Mouse (Mus musculus): Measurements from ENCODE around the gene Nav2. TPM values are rescaled to one million over a fixed set of nuclear protein-coding genes. Genes with fewer than 3 reads are reported as not detected.

Nav2 gene
- total and polyA plus RNA-seq, 3 experiments, result under 0.01 TPM; not detected in 2

GRCm38 (mm10) chr7:49347338-49348272 lies 439.1 kb downstream of the Nav2 start:
- no peak for DNase-seq (ENCODE audit: extremely low read depth)
- Histone ChIP-seq H3K27me3 (replicated peaks) (peaks cover 73% of the 10 kb centered on the region), H3K79me2 (replicated peaks; ENCODE audit: control insufficient read depth, extremely low read depth, insufficient read depth, poor library complexity, severe bottlenecking) (no peaks in the 10 kb centered on the region), H3K4me3 (replicated peaks in 1 of 3; ENCODE audit: low read depth in 2 of 3, low read length in 2 of 3, poor library complexity in 1 of 3) (no peak overlapping the region), H3K9ac (ENCODE audit: insufficient read depth, low read depth) (no peak overlapping the region), H3K9me3 (replicated peaks; ENCODE audit: low read length) (no peaks in the 10 kb centered on the region), H3K4me1 (ENCODE audit: control insufficient read depth in 1 of 2, insufficient read depth in 2 of 2) (no peaks in the 10 kb centered on the region), H3K4me2 (ENCODE audit: insufficient read depth, low read depth, poor library complexity, severe bottlenecking) (no peak overlapping the region), H3K27ac (ENCODE audit: insufficient read depth, low read depth) (no peak overlapping the region), H3K36me3 (replicated peaks in 1 of 2; ENCODE audit: control insufficient read depth in 1 of 2, insufficient read depth in 1 of 2, low read length in 1 of 2) (no peaks in the 10 kb centered on the region)
- dilution Hi-C loops (cut with MboI; ENCODE audit: extremely low pct_ligation_motif_present, extremely low pct_unique_long_range_greater_than_20kb, low sequenced_read_pairs), result no loop called here
- in situ Hi-C loops (cut with MboI; ENCODE audit: low pct_ligation_motif_present, low pct_unique_long_range_greater_than_20kb, low sequenced_read_pairs), result no loop called here
- TF ChIP-seq UBTF (IDR thresholded peaks at IDR 0.05; ENCODE audit: low read depth, low read length), result no peak

DNA sequence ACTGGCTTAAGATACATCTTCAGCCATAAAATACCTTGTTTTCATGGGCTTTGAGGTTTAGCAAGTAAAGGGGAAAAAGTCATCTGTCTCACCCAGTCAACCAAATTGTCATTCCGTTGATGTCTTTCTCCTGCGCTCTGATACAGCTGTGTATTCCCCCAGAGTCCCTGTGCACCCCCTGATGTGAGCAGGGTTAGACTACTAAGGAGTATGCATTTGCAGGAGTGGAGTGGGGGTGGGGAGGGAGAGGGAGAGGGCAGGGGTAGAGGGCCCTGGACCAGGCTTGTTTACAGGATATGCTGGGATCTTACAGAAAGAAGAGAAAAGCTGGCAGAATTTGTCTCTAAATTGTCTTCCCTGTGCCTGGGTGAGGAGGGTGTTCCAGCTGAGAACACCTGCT lies 440.1 kb downstream of the Nav2 start:
- Histone ChIP-seq H3K9me3 (replicated peaks; ENCODE audit: low read length) (no peaks in the 10 kb centered on the region), H3K4me1 (ENCODE audit: control insufficient read depth in 1 of 2, insufficient read depth in 2 of 2) (no peaks in the 10 kb centered on the region), H3K36me3 (replicated peaks in 1 of 2; ENCODE audit: control insufficient read depth in 1 of 2, insufficient read depth in 1 of 2, low read length in 1 of 2) (no peaks in the 10 kb centered on the region), H3K4me2 (ENCODE audit: insufficient read depth, low read depth, poor library complexity, severe bottlenecking) (no peak overlapping the region), H3K9ac (ENCODE audit: insufficient read depth, low read depth) (no peak overlapping the region), H3K79me2 (replicated peaks; ENCODE audit: control insufficient read depth, extremely low read depth, insufficient read depth, poor library complexity, severe bottlenecking) (no peaks in the 10 kb centered on the region), H3K27me3 (replicated peaks) (peaks cover 67% of the 10 kb centered on the region), H3K27ac (ENCODE audit: insufficient read depth, low read depth) (no peak overlapping the region), H3K4me3 (replicated peaks in 1 of 3; ENCODE audit: low read depth in 2 of 3, low read length in 2 of 3, poor library complexity in 1 of 3) (no peak overlapping the region)
- no peak for TF ChIP-seq BHLHE40 (IDR thresholded peaks at IDR 0.05; ENCODE audit: low read depth, low read length)
- TF ChIP-seq NRF1 (IDR thresholded peaks at IDR 0.05; ENCODE audit: low read depth, low read length), result no peak
- no peak for TF ChIP-seq MAFK (IDR thresholded peaks at IDR 0.05; ENCODE audit: insufficient replicate concordance, low read length)
- TF ChIP-seq RCOR1 (conservative IDR thresholded peaks at IDR 0.05; ENCODE audit: low read depth, low read length), result no peak
- no peak for TF ChIP-seq TCF12 (IDR thresholded peaks at IDR 0.05; ENCODE audit: low read depth, low read length)
- no peak for TF ChIP-seq HCFC1 (IDR thresholded peaks at IDR 0.05; ENCODE audit: low read depth, low read length)
- TF ChIP-seq MEF2A (IDR thresholded peaks at IDR 0.05; ENCODE audit: borderline replicate concordance, low read depth, low read length), result no peak
- no peak for TF ChIP-seq MAZ (IDR thresholded peaks at IDR 0.05; ENCODE audit: low read depth, low read length)
- no peak for TF ChIP-seq CTCF (conservative IDR thresholded peaks at IDR 0.05 in 1 of 2, IDR thresholded peaks at IDR 0.05 in 1 of 2; ENCODE audit: low read depth in 2 of 2, low read length in 2 of 2)
- TF ChIP-seq ZC3H11A (IDR thresholded peaks at IDR 0.05; ENCODE audit: low read depth, low read length), result no peak
- TF ChIP-seq JUN (IDR thresholded peaks at IDR 0.05; ENCODE audit: insufficient read depth, low read depth, low read length), result no peak
- no peak for TF ChIP-seq CHD1 (IDR thresholded peaks at IDR 0.05; ENCODE audit: low read depth, low read length)
- TF ChIP-seq MXI1 (IDR thresholded peaks at IDR 0.05; ENCODE audit: low read depth, low read length), result no peak
- no peak for TF ChIP-seq KAT2A (IDR thresholded peaks at IDR 0.05; ENCODE audit: insufficient replicate concordance, low read length)
- TF ChIP-seq USF1 (IDR thresholded peaks at IDR 0.05; ENCODE audit: low read depth, low read length), result no peak
- TF ChIP-seq ZKSCAN1 (IDR thresholded peaks at IDR 0.05; ENCODE audit: borderline replicate concordance, low read depth, low read length), result no peak
- TF ChIP-seq GABPA (IDR thresholded peaks at IDR 0.05; ENCODE audit: insufficient replicate concordance, low read depth, low read length), result no peak
- no peak for TF ChIP-seq ETS1 (conservative IDR thresholded peaks at IDR 0.05; ENCODE audit: low read depth, low read length)
- no peak for TF ChIP-seq CHD2 (IDR thresholded peaks at IDR 0.05; ENCODE audit: low read length)
- dilution Hi-C loops (cut with MboI; ENCODE audit: extremely low pct_ligation_motif_present, extremely low pct_unique_long_range_greater_than_20kb, low sequenced_read_pairs), result no loop called here
- in situ Hi-C loops (cut with MboI; ENCODE audit: low pct_ligation_motif_present, low pct_unique_long_range_greater_than_20kb, low sequenced_read_pairs), result no loop called here
- no peak for DNase-seq (ENCODE audit: extremely low read depth)
